Mouse (Mus musculus) embryonic facial prominence, embryonic 12.5 days (tissue): ENCODE measurements around the gene Tln2. TPM values are rescaled to one million over a fixed set of nuclear protein-coding genes. Genes with fewer than 3 reads are reported as not detected.

Experiments
- ATAC-seq: fragments of 200-750 bp; cut with Nextera tagmentation; 2 replicates; pipeline ENCODE4 v1.8.0; 2017; ENCODE audit not compliant: insufficient number of reproducible peaks, insufficient read depth, low FRiP score, low TSS enrichment
- H3K27ac ChIP-seq: fragments of 300-500 bp; sonication (generic); 2 replicates; pipeline ENCODE4 v1.5.1; 2016; ENCODE audit warnings: mild to moderate bottlenecking
- H3K27me3 ChIP-seq: fragments of 300-500 bp; sonication (generic); 2 replicates; pipeline ENCODE4 v1.6.1; 2016; ENCODE audit warnings: mild to moderate bottlenecking, moderate library complexity
- H3K36me3 ChIP-seq: fragments of 300-500 bp; sonication (generic); 2 replicates; pipeline ENCODE4 v1.6.1; 2016; ENCODE audit warnings: mild to moderate bottlenecking
- H3K4me1 ChIP-seq: fragments of 300-500 bp; sonication (generic); 2 replicates; pipeline ENCODE4 v1.6.1; 2016
- H3K4me2 ChIP-seq: fragments of 300-500 bp; sonication (generic); replicated peaks from 2 replicates; pipeline ENCODE4 v1.6.1; 2016; ENCODE audit warnings: mild to moderate bottlenecking, moderate library complexity
- H3K4me3 ChIP-seq: fragments of 300-500 bp; sonication (generic); 2 replicates; pipeline ENCODE4 v1.5.1; 2016; ENCODE audit warnings: mild to moderate bottlenecking
- H3K9ac ChIP-seq: fragments of 300-500 bp; sonication (generic); 2 replicates; pipeline ENCODE4 v1.6.1; 2016; ENCODE audit warnings: mild to moderate bottlenecking, moderate library complexity
- H3K9me3 ChIP-seq: fragments of 300-500 bp; sonication (generic); 2 replicates; pipeline ENCODE4 v1.6.1; 2016; ENCODE audit warnings: mild to moderate bottlenecking, moderate library complexity
- WGBS: fragments of 180-500 bp; shearing (Covaris S2); methylation state at CpG from one replicate; pipeline ENCODE4 v1.1.7; 2016; 5-methylcytosine and 5-hydroxymethylcytosine counted together
- polyA plus RNA-seq: library from polyadenylated mRNA; unstranded; fragments of >200 nt; fragmentation: Nextera tagmentation; extraction: Ambion mirVana; gene quantifications from 2 replicates; pipeline ENCODE4 v1.2.1, GENCODE M21; 2016

The Tln2 gene
- polyA plus RNA-seq, 1 experiment from 2014 or later = 35.3 TPM

GRCm38 (mm10) chr9:67191488-67192331 is 367.8 kb downstream of the Tln2 start:
- no peak overlapping the region for H3K4me2 ChIP-seq
- H3K9ac ChIP-seq = no peak overlapping the region
- H3K27ac ChIP-seq = peak overlapping the region; percentile 30; the same call in 1 of the 2 replicates
- H3K27me3 ChIP-seq = no peaks in the 10 kb centered on the region
- H3K36me3 ChIP-seq = no peaks in the 10 kb centered on the region
- no peak for ATAC-seq
- no peaks in the 10 kb centered on the region for H3K9me3 ChIP-seq
- H3K4me1 ChIP-seq = peaks cover 12% of the 10 kb centered on the region
- WGBS = 44% methylated on average over 10 of the region's 10 CpGs
- H3K4me3 ChIP-seq = no peak overlapping the region

GRCm38 (mm10) chr9:67187686-67188085 is 371.8 kb downstream of the Tln2 start:
- 66% methylated on average over 5 of the region's 5 CpGs for WGBS

GRCm38 (mm10) chr9:67187182-67187581 is 372.3 kb downstream of the Tln2 start:
- no peak for ATAC-seq
- H3K9me3 ChIP-seq = no peaks in the 10 kb centered on the region
- H3K9ac ChIP-seq = no peak overlapping the region
- H3K36me3 ChIP-seq = no peaks in the 10 kb centered on the region
- H3K4me2 ChIP-seq = no peak overlapping the region
- peaks cover 15% of the 10 kb centered on the region for H3K4me1 ChIP-seq
- no peaks in the 10 kb centered on the region for H3K27me3 ChIP-seq
- 65% methylated on average over 4 of the region's 4 CpGs for WGBS
- H3K4me3 ChIP-seq = no peak overlapping the region
- H3K27ac ChIP-seq = no peak overlapping the region

More at GRCm38 (mm10) chr9:67187686-67188085, 371.8 kb downstream of the Tln2 start:
- no peaks in the 10 kb centered on the region for H3K27me3 ChIP-seq
- no peaks in the 10 kb centered on the region for H3K9me3 ChIP-seq
- H3K4me1 ChIP-seq = peaks cover 13% of the 10 kb centered on the region
- no peak overlapping the region for H3K9ac ChIP-seq
- H3K4me3 ChIP-seq = no peak overlapping the region
- ATAC-seq = no peak
- no peaks in the 10 kb centered on the region for H3K36me3 ChIP-seq
- no peak overlapping the region for H3K4me2 ChIP-seq
- H3K27ac ChIP-seq = no peak overlapping the region

GRCm38 (mm10) chr9:67184556-67184955 is 374.9 kb downstream of the Tln2 start:
- H3K4me3 ChIP-seq = no peak overlapping the region
- no peak for ATAC-seq
- peaks cover 18% of the 10 kb centered on the region for H3K4me1 ChIP-seq
- no peak overlapping the region for H3K4me2 ChIP-seq
- H3K9me3 ChIP-seq = no peaks in the 10 kb centered on the region
- H3K27ac ChIP-seq = no peak overlapping the region
- no peak overlapping the region for H3K9ac ChIP-seq
- H3K36me3 ChIP-seq = no peaks in the 10 kb centered on the region
- no peaks in the 10 kb centered on the region for H3K27me3 ChIP-seq
- 82% methylated on average over 2 of the region's 2 CpGs for WGBS

- Histone ChIP-seq H3K9me3 (no peaks in the 10 kb centered on the region), H3K27ac (no peak overlapping the region), H3K9ac (no peak overlapping the region), H3K4me2 (no peak overlapping the region), H3K36me3 (no peaks in the 10 kb centered on the region), H3K27me3 (no peaks in the 10 kb centered on the region), H3K4me3 (no peak overlapping the region), H3K4me1 (peaks cover 26% of the 10 kb centered on the region)
- no peak for ATAC-seq
- WGBS = 98% methylated on average over 2 of the region's 2 CpGs
These were observed 376.0 kb downstream of the Tln2 start for GRCm38 (mm10) chr9:67183520-67183919.

GRCm38 (mm10) chr9:67182006-67182405 is 377.5 kb downstream of the Tln2 start:
- Histone ChIP-seq H3K9ac (no peak overlapping the region), H3K36me3 (no peaks in the 10 kb centered on the region), H3K27ac (peak overlapping the region; percentile 85), H3K4me3 (no peak overlapping the region), H3K9me3 (no peaks in the 10 kb centered on the region), H3K4me1 (peaks cover 41% of the 10 kb centered on the region), H3K4me2 (no peak overlapping the region), H3K27me3 (no peaks in the 10 kb centered on the region)
- ATAC-seq = peak; percentile 54
- 19% methylated on average over 6 of the region's 6 CpGs for WGBS

- Histone ChIP-seq H3K36me3 (no peaks in the 10 kb centered on the region), H3K27me3 (no peaks in the 10 kb centered on the region), H3K9ac (no peak overlapping the region), H3K27ac (peak overlapping the region; percentile 87), H3K4me2 (no peak overlapping the region), H3K9me3 (no peaks in the 10 kb centered on the region), H3K4me3 (no peak overlapping the region), H3K4me1 (peaks cover 58% of the 10 kb centered on the region)
- no peak for ATAC-seq
- WGBS = 61% methylated on average over 1 of the region's 1 CpGs
These were observed 380.8 kb downstream of the Tln2 start for GRCm38 (mm10) chr9:67178709-67179108.

GRCm38 (mm10) chr9:67178203-67178602 is 381.3 kb downstream of the Tln2 start:
- Histone ChIP-seq H3K9ac (no peak overlapping the region), H3K27me3 (no peaks in the 10 kb centered on the region), H3K4me2 (no peak overlapping the region), H3K36me3 (no peaks in the 10 kb centered on the region), H3K9me3 (no peaks in the 10 kb centered on the region), H3K27ac (peak overlapping the region; percentile 87), H3K4me3 (no peak overlapping the region), H3K4me1 (peaks cover 62% of the 10 kb centered on the region)
- ATAC-seq = no peak
- WGBS = 20% methylated on average over 5 of the region's 5 CpGs

- peak overlapping the region; percentile 87; the same call in 1 of the 2 replicates for H3K27ac ChIP-seq
- H3K9ac ChIP-seq = no peak overlapping the region
- H3K27me3 ChIP-seq = no peaks in the 10 kb centered on the region
- H3K4me3 ChIP-seq = no peak overlapping the region
- ATAC-seq = no peak
- H3K9me3 ChIP-seq = no peaks in the 10 kb centered on the region
- H3K4me2 ChIP-seq = no peak overlapping the region
- H3K4me1 ChIP-seq = peaks cover 53% of the 10 kb centered on the region
- WGBS = 74% methylated on average over 8 of the region's 8 CpGs
- H3K36me3 ChIP-seq = no peaks in the 10 kb centered on the region
These were observed 383.4 kb downstream of the Tln2 start for GRCm38 (mm10) chr9:67176073-67176472.

- Histone ChIP-seq H3K9me3 (no peaks in the 10 kb centered on the region), H3K9ac (no peak overlapping the region), H3K4me2 (no peak overlapping the region), H3K4me3 (no peak overlapping the region), H3K36me3 (no peaks in the 10 kb centered on the region), H3K27ac (no peak overlapping the region; the same call in 1 of the 2 replicates), H3K27me3 (no peaks in the 10 kb centered on the region), H3K4me1 (peaks cover 49% of the 10 kb centered on the region)
- ATAC-seq = no peak
- WGBS = 87% methylated on average over 6 of the region's 6 CpGs
These were observed 385.7 kb downstream of the Tln2 start for GRCm38 (mm10) chr9:67173816-67174215.

GRCm38 (mm10) chr9:67173154-67173553 is 386.3 kb downstream of the Tln2 start:
- H3K4me3 ChIP-seq = no peak overlapping the region
- H3K27ac ChIP-seq = peak overlapping the region; percentile 41; the same call in 1 of the 2 replicates
- 0 out of 2 replicates have a peak, but pooled peaks have one; percentile 30 for ATAC-seq
- no peak overlapping the region for H3K4me2 ChIP-seq
- no peaks in the 10 kb centered on the region for H3K9me3 ChIP-seq
- H3K9ac ChIP-seq = no peak overlapping the region
- H3K36me3 ChIP-seq = no peaks in the 10 kb centered on the region
- H3K27me3 ChIP-seq = no peaks in the 10 kb centered on the region
- WGBS = 37% methylated on average over 4 of the region's 4 CpGs
- H3K4me1 ChIP-seq = peaks cover 42% of the 10 kb centered on the region

- H3K4me2 ChIP-seq = no peak overlapping the region
- no peak for ATAC-seq
- WGBS = 96% methylated on average over 4 of the region's 4 CpGs
- no peak overlapping the region for H3K27ac ChIP-seq
- no peak overlapping the region for H3K9ac ChIP-seq
- no peak overlapping the region for H3K4me3 ChIP-seq
- no peaks in the 10 kb centered on the region for H3K27me3 ChIP-seq
- H3K36me3 ChIP-seq = no peaks in the 10 kb centered on the region
- H3K4me1 ChIP-seq = peaks cover 25% of the 10 kb centered on the region
- no peaks in the 10 kb centered on the region for H3K9me3 ChIP-seq
These were observed 388.1 kb downstream of the Tln2 start for GRCm38 (mm10) chr9:67171409-67171808.
